Mouse (Mus musculus) embryonic facial prominence, embryonic 14.5 days (tissue): ENCODE measurements around the gene Gtf2h2. TPM values are rescaled to one million over a fixed set of nuclear protein-coding genes. Genes with fewer than 3 reads are reported as not detected.
"Not testable (repeated sequence)": the region's sequence is repeated elsewhere in the genome, so short reads cannot be mapped to it uniquely, and the experiment has no call there.

Experiments used
- ATAC-seq: fragments of 200-750 bp; cut with Nextera tagmentation; 2 replicates; pipeline ENCODE4 v1.8.0; 2017; ENCODE audit warnings: low read depth, moderate number of reproducible peaks, moderate TSS enrichment
- DNase-seq: peaks from one replicate; pipeline ENCODE4 v3.0.0-alpha.2; 2015; ENCODE audit warnings: low spot score
- H3K27ac ChIP-seq: fragments of 300-500 bp; sonication (generic); replicated peaks from 2 replicates; pipeline ENCODE4 v1.5.1; 2014; ENCODE audit warnings: low read depth, mild to moderate bottlenecking, low read length, moderate library complexity
- H3K27me3 ChIP-seq: fragments of 300-500 bp; sonication (generic); replicated peaks from 2 replicates; pipeline ENCODE4 v1.6.1; 2014; ENCODE audit warnings: low read length; ENCODE audit not compliant: control insufficient read depth, insufficient read depth
- H3K36me3 ChIP-seq: fragments of 300-500 bp; sonication (generic); 2 replicates; pipeline ENCODE4 v1.6.1; 2014; ENCODE audit warnings: low read length, mixed read lengths; ENCODE audit not compliant: control insufficient read depth, insufficient read depth
- H3K4me1 ChIP-seq: fragments of 300-500 bp; sonication (generic); 2 replicates; pipeline ENCODE4 v1.6.1; 2014; ENCODE audit warnings: antibody characterized with exemption, low read length; ENCODE audit not compliant: control insufficient read depth, insufficient read depth
- H3K4me2 ChIP-seq: fragments of 300-500 bp; sonication (generic); 2 replicates; pipeline ENCODE4 v1.6.1; 2014; ENCODE audit warnings: low read depth, mild to moderate bottlenecking, low read length, moderate library complexity, mixed read lengths
- H3K4me3 ChIP-seq: fragments of 300-500 bp; sonication (generic); 2 replicates; pipeline ENCODE4 v1.5.1; 2014; ENCODE audit warnings: low read depth, mild to moderate bottlenecking, low read length
- H3K9ac ChIP-seq: fragments of 300-500 bp; sonication (generic); 2 replicates; pipeline ENCODE4 v1.6.1; 2014; ENCODE audit warnings: low read depth, mild to moderate bottlenecking, low read length, moderate library complexity, mixed read lengths
- H3K9me3 ChIP-seq: fragments of 300-500 bp; sonication (generic); 2 replicates; pipeline ENCODE4 v1.6.1; 2016; ENCODE audit warnings: low read length; ENCODE audit not compliant: control insufficient read depth
- WGBS: fragments of 180-500 bp; shearing (Covaris S2); extraction: QIAGEN DNeasy Blood & Tissue Kit; methylation state at CpG from one replicate; pipeline ENCODE4 v1.1.7; 2014; 5-methylcytosine and 5-hydroxymethylcytosine counted together
- polyA plus RNA-seq: library from polyadenylated mRNA; unstranded; fragments of >200 nt; fragmentation: Nextera tagmentation; extraction: Ambion mirVana; gene quantifications from 2 replicates; pipeline ENCODE4 v1.2.1, GENCODE M21; 2014

Gene Gtf2h2
- polyA plus RNA-seq, 1 experiment from 2014 or later = 49.3 TPM

DNA sequence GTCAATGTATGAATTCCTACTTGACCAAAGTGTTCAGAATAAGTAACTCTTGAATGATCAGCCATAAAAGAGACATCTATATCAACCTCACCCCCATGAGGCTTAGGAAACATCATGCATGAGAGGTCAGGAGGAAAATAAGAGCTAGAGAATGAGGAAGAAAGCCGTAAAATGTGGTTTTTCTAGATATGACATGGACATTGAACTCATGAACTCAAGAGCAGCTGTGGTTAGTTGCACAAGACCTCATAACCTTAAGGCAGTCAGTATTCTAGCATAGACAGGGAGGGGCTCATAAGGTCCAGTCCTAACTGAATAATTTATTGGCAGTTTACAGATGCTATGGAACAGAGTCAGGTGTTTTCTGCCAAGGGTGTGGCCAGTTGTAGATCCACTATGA lies 42.9 kb downstream of the Gtf2h2 start:
- Histone ChIP-seq H3K4me1 (no peaks in the 10 kb centered on the region), H3K9ac (no peak overlapping the region), H3K4me3 (no peak overlapping the region), H3K27ac (no peak overlapping the region), H3K4me2 (no peak overlapping the region), H3K27me3 (no peaks in the 10 kb centered on the region), H3K9me3 (no peaks in the 10 kb centered on the region), H3K36me3 (no peaks in the 10 kb centered on the region)
- WGBS = 91% methylated on average over 1 of the region's 1 CpGs
- DNase-seq = no peak
- no peak for ATAC-seq

DNA sequence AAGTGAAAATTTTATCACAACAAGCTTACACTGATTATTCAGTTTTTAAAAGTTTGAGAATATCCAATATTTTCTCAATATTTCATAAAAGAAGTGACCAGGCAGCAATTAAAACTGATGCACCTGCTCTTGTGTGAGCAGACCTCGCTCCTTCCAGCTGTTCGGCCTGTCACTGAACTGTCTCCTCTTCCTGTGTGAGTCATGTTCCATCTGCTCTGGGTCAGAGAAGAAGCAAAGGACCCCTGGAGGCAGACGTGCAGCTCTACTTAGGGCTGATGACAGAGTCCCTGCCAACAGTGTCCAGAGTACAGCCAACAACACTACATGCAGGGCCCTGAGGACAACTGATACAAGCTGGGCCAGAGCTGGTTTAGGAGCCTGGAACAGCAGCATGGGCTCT lies 52.3 kb downstream of the Gtf2h2 start:
- no peak overlapping the region for H3K4me3 ChIP-seq
- DNase-seq = no peak
- no peak overlapping the region for H3K4me2 ChIP-seq
- no peak for ATAC-seq
- WGBS = 53% methylated on average over 3 of the region's 3 CpGs
- no peak overlapping the region for H3K9ac ChIP-seq
- no peaks in the 10 kb centered on the region for H3K27me3 ChIP-seq
- H3K9me3 ChIP-seq = no peaks in the 10 kb centered on the region
- H3K4me1 ChIP-seq = no peaks in the 10 kb centered on the region
- H3K36me3 ChIP-seq = no peaks in the 10 kb centered on the region
- no peak overlapping the region for H3K27ac ChIP-seq

DNA sequence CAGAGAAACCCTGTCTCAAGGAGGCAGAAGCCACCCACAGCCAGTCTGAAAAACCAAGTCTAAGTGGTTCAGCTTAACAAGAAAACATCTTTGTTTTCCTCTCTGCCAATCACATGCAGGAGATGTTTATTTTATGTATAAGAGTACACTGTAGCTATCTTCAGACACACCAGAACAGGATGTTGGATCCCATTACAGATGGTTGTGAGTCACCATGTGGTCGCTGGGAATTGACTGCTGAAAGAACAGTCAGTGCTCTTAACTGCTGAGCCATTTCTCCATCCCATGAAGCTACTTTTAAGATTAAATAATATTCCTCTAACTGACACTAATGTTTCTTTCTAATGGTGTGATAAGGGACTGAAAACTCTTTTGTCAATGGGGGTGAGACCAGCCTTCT lies 53.7 kb downstream of the Gtf2h2 start:
- no peak overlapping the region for H3K27ac ChIP-seq
- H3K9ac ChIP-seq = no peak overlapping the region
- H3K36me3 ChIP-seq = no peaks in the 10 kb centered on the region
- ATAC-seq = no peak
- DNase-seq = no peak
- no peaks in the 10 kb centered on the region for H3K27me3 ChIP-seq
- no peaks in the 10 kb centered on the region for H3K9me3 ChIP-seq
- 36% methylated on average over 1 of the region's 1 CpGs for WGBS
- no peak overlapping the region for H3K4me2 ChIP-seq
- H3K4me3 ChIP-seq = no peak overlapping the region
- no peaks in the 10 kb centered on the region for H3K4me1 ChIP-seq

- H3K4me3 ChIP-seq = no peak overlapping the region
- H3K9ac ChIP-seq = no peak overlapping the region
- ATAC-seq (no peak), DNase-seq (no peak)
- no peak overlapping the region for H3K4me2 ChIP-seq
- no peaks in the 10 kb centered on the region for H3K36me3 ChIP-seq
- no peak overlapping the region for H3K27ac ChIP-seq
- H3K27me3 ChIP-seq = no peaks in the 10 kb centered on the region
- no peaks in the 10 kb centered on the region for H3K9me3 ChIP-seq
- H3K4me1 ChIP-seq = no peaks in the 10 kb centered on the region
- WGBS = 42% methylated on average over 3 of the region's 3 CpGs
Measured at GRCm38 (mm10) chr13:100437322-100437825, 55.0 kb downstream of the Gtf2h2 start.

- not testable (repeated sequence) for ATAC-seq, H3K27me3 ChIP-seq, H3K4me3 ChIP-seq, H3K9ac ChIP-seq, H3K4me2 ChIP-seq, H3K4me1 ChIP-seq, DNase-seq, H3K9me3 ChIP-seq, H3K27ac ChIP-seq, H3K36me3 ChIP-seq
- 75% methylated on average over 1 of the region's 1 CpGs for WGBS
Measured at GRCm38 (mm10) chr13:100436556-100437163, 55.7 kb downstream of the Gtf2h2 start.

DNA sequence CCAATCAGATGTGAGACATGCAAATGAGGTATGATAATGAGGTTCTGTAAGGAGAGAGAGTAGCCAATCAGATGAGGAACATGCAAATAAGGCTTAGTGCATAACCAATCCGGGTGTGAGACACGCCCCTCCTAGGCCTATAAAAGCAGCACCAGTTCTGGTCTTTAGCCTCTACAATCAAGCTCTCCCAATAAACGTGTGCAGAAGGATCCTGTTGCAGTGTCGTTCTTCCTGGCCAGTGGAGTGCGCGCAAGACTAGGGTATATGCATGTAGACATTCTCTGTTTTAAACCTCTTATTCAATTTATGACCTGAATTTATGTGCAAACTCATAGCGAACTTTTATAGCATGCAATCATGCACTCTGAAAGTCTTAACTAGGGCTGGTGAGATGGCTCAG lies 72.4 kb downstream of the Gtf2h2 start:
- not testable (repeated sequence) for H3K9ac ChIP-seq, DNase-seq, ATAC-seq, H3K27me3 ChIP-seq, H3K4me2 ChIP-seq, H3K36me3 ChIP-seq, H3K27ac ChIP-seq, H3K4me1 ChIP-seq, H3K9me3 ChIP-seq, H3K4me3 ChIP-seq
- 83% methylated on average over 7 of the region's 7 CpGs for WGBS

GRCm38 (mm10) chr13:100414428-100414827 lies 78.0 kb downstream of the Gtf2h2 start:
- DNase-seq (no peak), ATAC-seq (no peak)
- peaks cover 6% of the 10 kb centered on the region; the same call in 1 of the 2 replicates for H3K9me3 ChIP-seq
- 51% methylated on average over 1 of the region's 1 CpGs for WGBS
- no peaks in the 10 kb centered on the region for H3K4me1 ChIP-seq
- no peaks in the 10 kb centered on the region for H3K27me3 ChIP-seq
- H3K4me2 ChIP-seq = no peak overlapping the region
- no peak overlapping the region for H3K27ac ChIP-seq
- H3K36me3 ChIP-seq = no peaks in the 10 kb centered on the region
- no peak overlapping the region for H3K9ac ChIP-seq
- no peak overlapping the region for H3K4me3 ChIP-seq

Other genes starting within 250 kb of the Gtf2h2 start
- gene Naip5, start 246.3 kb downstream of the Gtf2h2 start, polyA plus RNA-seq = 0.25 TPM in 2 replicates
- gene Naip6, start 174.9 kb downstream of the Gtf2h2 start, polyA plus RNA-seq = 0.10 and 0.17 TPM in 2 replicates
- gene Naip1, start 39.7 kb downstream of the Gtf2h2 start, polyA plus RNA-seq = 0.04 TPM in 1 of 2 replicates, not detected in the other
- gene Ocln, start 60.1 kb upstream of the Gtf2h2 start, polyA plus RNA-seq = 7.1 and 7.4 TPM in 2 replicates
- 6.1 and 8.4 TPM in 2 replicates for gene Marveld2, start 124.4 kb upstream of the Gtf2h2 start, polyA plus RNA-seq
- 257 and 266 TPM in 2 replicates for gene Ak6, start 158.4 kb upstream of the Gtf2h2 start, polyA plus RNA-seq
- 22.4 and 22.6 TPM in 2 replicates for gene Rad17, start 158.5 kb upstream of the Gtf2h2 start, polyA plus RNA-seq
- gene Taf9, start 159.0 kb upstream of the Gtf2h2 start, polyA plus RNA-seq = 21.6 and 22.3 TPM in 2 replicates
- gene Ccdc125, start 177.1 kb upstream of the Gtf2h2 start, polyA plus RNA-seq = 2.6 and 3.8 TPM in 2 replicates
- gene Cdk7, start 238.4 kb upstream of the Gtf2h2 start, polyA plus RNA-seq = 85.7 and 90.9 TPM in 2 replicates